Mouse (Mus musculus) retina, postnatal 7 days (tissue): ENCODE data around the gene Gpat3.

ENCODE experiments used
- DNase-seq: peaks from one replicate; pipeline ENCODE4 v3.0.0-alpha.2; 2012; ENCODE audit warnings: low read depth, low spot score

The Gpat3 gene

GRCm38 (mm10) chr5:100860417-100861053, 15.0 kb downstream of the Gpat3 start:
- no peak for DNase-seq

DNA sequence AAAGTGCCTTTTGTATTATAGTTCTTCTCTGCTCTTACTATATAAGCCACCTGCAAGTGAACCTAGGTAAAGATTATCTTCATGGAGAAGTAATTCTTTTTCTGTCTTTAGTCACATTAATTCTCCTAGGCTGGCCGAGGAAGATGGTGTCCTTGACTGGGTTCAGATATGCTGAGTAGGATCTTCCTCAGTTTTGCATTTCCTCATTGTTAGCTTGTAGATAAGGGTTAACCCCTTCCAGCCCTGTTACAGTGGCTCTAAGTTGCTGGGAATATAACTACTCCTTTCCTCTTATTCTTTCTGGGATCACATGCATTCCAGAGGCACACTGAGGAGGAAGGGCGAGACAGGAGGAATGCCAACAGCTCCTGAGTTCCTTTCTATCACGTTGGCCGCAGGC, 15.6 kb downstream of the Gpat3 start:
- DNase-seq = no peak

GRCm38 (mm10) chr5:100861811-100862210, 16.3 kb downstream of the Gpat3 start:
- no peak for DNase-seq

DNA sequence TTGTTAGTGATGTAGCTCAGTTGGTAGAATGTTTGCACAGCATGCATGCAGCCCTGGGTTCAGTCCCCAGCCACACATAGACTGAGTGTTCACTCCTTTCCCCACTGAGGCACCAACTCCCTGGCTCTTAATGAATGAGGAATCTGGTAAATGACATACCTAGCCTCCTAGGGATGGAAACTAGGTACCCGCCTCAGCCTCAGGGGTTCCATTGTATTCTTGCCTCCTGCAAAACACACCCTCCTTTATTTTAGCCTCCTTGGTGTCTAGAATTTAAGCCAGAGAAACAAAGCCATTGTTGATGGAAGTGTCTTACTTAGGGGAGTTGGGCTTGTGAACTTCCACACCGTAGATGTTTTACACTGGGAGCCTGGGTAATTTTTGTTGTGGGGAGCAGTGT, 17.6 kb downstream of the Gpat3 start:
- no peak for DNase-seq

- no peak for DNase-seq
These were observed 18.9 kb downstream of the Gpat3 start for GRCm38 (mm10) chr5:100864438-100864837.

- DNase-seq = no peak
These were observed 20.7 kb downstream of the Gpat3 start for GRCm38 (mm10) chr5:100866183-100866582.

DNA sequence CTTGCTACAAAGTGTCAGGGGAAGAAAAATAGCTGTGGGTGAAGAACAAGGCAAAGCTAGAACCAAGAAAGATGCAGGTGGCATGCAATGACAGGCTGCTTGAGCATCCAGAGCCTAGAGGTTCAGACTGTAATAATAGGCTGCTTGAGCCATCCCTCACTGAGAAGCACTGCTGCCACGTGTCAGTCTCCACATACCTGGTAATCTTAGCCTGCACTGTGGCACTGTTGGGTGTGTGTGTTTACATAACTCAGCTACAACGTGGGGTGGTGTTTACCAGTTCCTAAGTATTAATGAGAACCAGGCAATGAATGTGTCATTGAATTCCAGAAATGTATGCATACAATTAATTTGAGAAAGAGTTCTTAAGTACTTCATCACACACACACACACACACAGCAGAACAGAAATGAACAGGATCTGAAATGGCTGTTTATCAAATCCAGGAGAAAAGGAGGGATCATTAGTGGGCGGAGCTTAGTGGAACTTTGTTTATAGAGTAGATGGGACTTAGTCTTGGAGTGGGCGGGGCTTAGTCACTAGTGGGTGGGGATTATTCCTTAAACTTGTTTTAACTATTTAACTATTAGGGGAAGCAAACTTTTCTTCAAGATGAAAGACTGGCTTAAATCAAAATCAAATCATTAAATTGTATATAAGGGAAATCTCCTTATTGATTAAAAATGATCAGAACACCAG, 23.8 kb downstream of the Gpat3 start:
- DNase-seq = no peak

- DNase-seq = no peak
These were observed 26.5 kb downstream of the Gpat3 start for GRCm38 (mm10) chr5:100871987-100872386.

GRCm38 (mm10) chr5:100874721-100875120, 29.2 kb downstream of the Gpat3 start:
- DNase-seq = no peak

GRCm38 (mm10) chr5:100875180-100875579, 29.7 kb downstream of the Gpat3 start:
- no peak for DNase-seq

- DNase-seq = no peak
These were observed 31.5 kb downstream of the Gpat3 start for GRCm38 (mm10) chr5:100877021-100877420.

GRCm38 (mm10) chr5:100885216-100885615, 39.7 kb downstream of the Gpat3 start:
- no peak for DNase-seq

GRCm38 (mm10) chr5:100886331-100886988, 40.9 kb downstream of the Gpat3 start:
- no peak for DNase-seq

GRCm38 (mm10) chr5:100896199-100896598, 50.7 kb downstream of the Gpat3 start:
- DNase-seq = no peak

DNA sequence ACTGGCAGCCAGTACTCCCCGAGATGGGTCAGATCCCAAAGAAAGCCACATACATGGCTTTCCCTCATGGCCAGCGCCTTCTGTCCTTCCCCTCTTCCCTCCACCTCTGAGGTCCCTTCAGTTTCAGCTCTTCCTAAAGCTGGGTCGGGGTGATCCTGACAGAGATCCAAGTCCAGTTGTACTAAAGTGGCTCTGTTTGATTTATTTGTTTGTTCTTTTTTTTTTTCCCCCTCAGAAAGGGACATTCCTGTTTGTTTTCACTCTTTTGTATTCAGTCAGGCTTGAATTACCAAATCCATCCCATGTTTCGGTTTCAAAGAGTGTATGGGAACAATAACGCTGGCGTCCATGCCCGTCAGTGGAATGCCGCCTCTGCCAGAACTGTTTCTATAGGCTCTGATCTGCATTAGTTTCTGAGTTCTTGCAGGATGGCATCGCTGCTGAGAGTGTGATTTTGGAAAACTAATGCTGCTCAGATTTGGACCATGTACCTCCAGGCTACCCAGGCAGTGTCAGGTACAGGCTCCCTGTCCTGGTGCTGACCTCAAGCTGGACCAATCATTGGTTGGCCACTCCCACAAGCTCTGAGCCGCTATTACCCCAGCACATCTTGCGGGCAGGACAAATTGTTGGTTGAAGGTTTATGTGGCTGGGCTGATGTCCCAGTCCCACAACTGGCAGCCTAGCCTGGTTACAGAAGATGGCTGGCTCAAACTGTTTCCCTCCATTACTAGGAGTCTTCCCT, 54.4 kb downstream of the Gpat3 start:
- no peak for DNase-seq

- DNase-seq = no peak
These were observed 55.5 kb downstream of the Gpat3 start for GRCm38 (mm10) chr5:100901046-100901445.

GRCm38 (mm10) chr5:100908478-100908877, 63.0 kb downstream of the Gpat3 start:
- no peak for DNase-seq

GRCm38 (mm10) chr5:100908901-100909300, 63.4 kb downstream of the Gpat3 start:
- DNase-seq = no peak

GRCm38 (mm10) chr5:100909691-100910090, 64.2 kb downstream of the Gpat3 start:
- no peak for DNase-seq

- no peak for DNase-seq
These were observed 66.1 kb downstream of the Gpat3 start for GRCm38 (mm10) chr5:100911502-100912097.

DNA sequence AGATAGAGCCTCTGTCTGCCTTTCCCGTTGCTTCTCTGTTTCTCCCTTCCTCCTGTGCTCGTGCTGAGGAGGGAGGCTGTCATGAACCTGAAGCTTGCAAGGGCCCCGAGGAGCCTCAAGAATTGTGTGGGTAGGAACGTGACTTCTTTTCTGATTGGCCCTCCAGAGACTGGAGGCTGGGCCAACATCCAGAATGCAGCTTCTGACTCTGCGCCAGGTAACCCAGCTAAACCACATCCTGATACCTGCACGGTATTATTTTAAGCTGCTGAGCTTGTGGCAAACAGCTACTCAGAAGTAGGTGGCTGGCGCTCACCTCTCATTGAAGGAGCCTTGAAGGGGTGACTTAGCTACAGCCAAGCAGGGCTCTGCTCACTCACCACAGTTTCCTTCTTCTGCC, 66.9 kb downstream of the Gpat3 start:
- DNase-seq = no peak

DNA sequence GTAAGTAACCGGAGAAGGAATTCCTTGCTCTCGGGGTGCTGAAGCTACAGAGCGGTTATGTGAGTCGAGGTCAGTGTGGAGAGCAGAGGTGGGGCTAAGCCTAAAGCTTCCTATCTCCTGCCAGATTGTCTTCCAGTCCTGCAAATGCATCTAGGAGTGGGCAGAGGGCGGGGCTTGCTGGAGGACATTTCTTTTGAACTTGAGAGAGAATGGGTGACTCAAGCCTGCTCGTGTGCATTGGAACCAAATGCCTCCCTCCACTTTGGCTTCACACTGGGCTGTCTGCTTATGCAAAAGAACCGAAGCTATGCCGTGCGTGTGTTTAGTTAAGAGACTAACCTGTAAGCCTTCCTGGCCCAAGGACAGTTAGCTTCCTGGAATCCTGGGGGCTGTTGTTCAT, 67.8 kb downstream of the Gpat3 start:
- DNase-seq = no peak
